Mouse (Mus musculus) limb, embryonic 13.5 days (tissue): Measurements from ENCODE around the gene Asic5. TPM values are rescaled to one million over a fixed set of nuclear protein-coding genes. Genes with fewer than 3 reads are reported as not detected.

ENCODE experiments used
- ATAC-seq: fragments of 200-750 bp; cut with Nextera tagmentation; 2 replicates; pipeline ENCODE4 v1.8.0; 2017; ENCODE audit warnings: low read depth, moderate number of reproducible peaks, moderate TSS enrichment; ENCODE audit not compliant: low FRiP score
- H3K27ac ChIP-seq: fragments of 300-500 bp; sonication (generic); 2 replicates; pipeline ENCODE4 v1.5.1; 2015; ENCODE audit warnings: inconsistent platforms, mild to moderate bottlenecking, moderate library complexity
- H3K27me3 ChIP-seq: fragments of 300-500 bp; sonication (generic); 2 replicates; pipeline ENCODE4 v1.6.1; 2015; ENCODE audit warnings: mild to moderate bottlenecking, inconsistent platforms
- H3K36me3 ChIP-seq: fragments of 300-500 bp; sonication (generic); 2 replicates; pipeline ENCODE4 v1.6.1; 2015; ENCODE audit warnings: inconsistent platforms, mild to moderate bottlenecking, moderate library complexity
- H3K4me1 ChIP-seq: fragments of 300-500 bp; sonication (generic); 2 replicates; pipeline ENCODE4 v1.6.1; 2015; ENCODE audit warnings: inconsistent platforms
- H3K4me2 ChIP-seq: fragments of 300-500 bp; sonication (generic); replicated peaks from 2 replicates; pipeline ENCODE4 v1.6.1; 2015; ENCODE audit warnings: inconsistent platforms, mild to moderate bottlenecking, moderate library complexity
- H3K4me3 ChIP-seq: fragments of 300-500 bp; sonication (generic); 2 replicates; pipeline ENCODE4 v1.5.1; 2015; ENCODE audit warnings: moderate library complexity, mild to moderate bottlenecking, inconsistent platforms
- H3K9ac ChIP-seq: fragments of 300-500 bp; sonication (generic); 2 replicates; pipeline ENCODE4 v1.6.1; 2015; ENCODE audit warnings: mild to moderate bottlenecking, inconsistent platforms
- H3K9me3 ChIP-seq: fragments of 300-500 bp; sonication (generic); 2 replicates; pipeline ENCODE4 v1.6.1; 2016; ENCODE audit warnings: inconsistent platforms
- WGBS: fragments of 180-500 bp; shearing (Covaris S2); methylation state at CpG from one replicate; pipeline ENCODE4 v1.1.7; 2015; 5-methylcytosine and 5-hydroxymethylcytosine counted together
- polyA plus RNA-seq: library from polyadenylated mRNA; unstranded; fragments of >200 nt; fragmentation: Nextera tagmentation; extraction: Ambion mirVana; gene quantifications from 2 replicates; pipeline ENCODE4 v1.2.1, GENCODE M21; 2015

Gene Asic5
- polyA plus RNA-seq, 1 experiment from 2014 or later: not detected

DNA sequence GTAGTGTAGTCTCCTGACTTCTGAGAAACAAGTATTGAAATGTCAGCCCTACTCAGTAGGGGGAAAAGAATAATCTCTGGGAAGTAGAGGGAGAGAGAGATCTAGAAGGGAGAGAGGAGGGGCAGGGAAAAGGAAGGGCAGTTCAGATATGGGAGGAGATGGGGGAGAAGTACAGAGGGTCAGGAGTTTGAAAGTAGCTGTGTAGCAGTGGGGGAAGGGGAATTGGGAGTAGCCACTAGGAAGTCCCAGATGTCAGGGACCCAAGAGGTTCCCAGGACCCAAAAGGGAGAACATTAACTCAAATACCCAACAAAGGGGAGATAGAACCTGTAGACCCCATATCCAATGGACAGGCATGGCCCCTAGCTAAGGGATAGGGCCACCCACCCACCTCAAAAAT lies 6.0 kb upstream of the Asic5 start, which contains the start of gene Tdo2:
Tdo2 (minus strand) TSS at position 101 of the 400 bp plus-strand sequence.
- Histone ChIP-seq H3K4me3 (no peak within 1 kb of the TSS), H3K9me3 (no peaks in the 10 kb centered on the region), H3K36me3 (no peaks in the 10 kb centered on the region), H3K4me2 (no peak within 1 kb of the TSS), H3K4me1 (0 out of 2 replicates have a peak, but pooled peaks cover 4% of the 10 kb centered on the region), H3K9ac (no peak within 1 kb of the TSS), H3K27me3 (no peaks in the 10 kb centered on the region), H3K27ac (no peak within 1 kb of the TSS)
- ATAC-seq: no peak

GRCm38 (mm10) chr3:81981576-81981975 lies 514 bp upstream of the Asic5 start:
- H3K36me3 ChIP-seq: no peaks in the 10 kb centered on the region
- H3K27me3 ChIP-seq: no peaks in the 10 kb centered on the region
- H3K9ac ChIP-seq: no peak overlapping the region
- no peak overlapping the region for H3K4me3 ChIP-seq
- no peak overlapping the region for H3K4me2 ChIP-seq
- H3K27ac ChIP-seq: no peak overlapping the region
- WGBS: 82% methylated on average over 5 of the region's 5 CpGs
- ATAC-seq: no peak
- H3K4me1 ChIP-seq: no peaks in the 10 kb centered on the region
- H3K9me3 ChIP-seq: no peaks in the 10 kb centered on the region

DNA sequence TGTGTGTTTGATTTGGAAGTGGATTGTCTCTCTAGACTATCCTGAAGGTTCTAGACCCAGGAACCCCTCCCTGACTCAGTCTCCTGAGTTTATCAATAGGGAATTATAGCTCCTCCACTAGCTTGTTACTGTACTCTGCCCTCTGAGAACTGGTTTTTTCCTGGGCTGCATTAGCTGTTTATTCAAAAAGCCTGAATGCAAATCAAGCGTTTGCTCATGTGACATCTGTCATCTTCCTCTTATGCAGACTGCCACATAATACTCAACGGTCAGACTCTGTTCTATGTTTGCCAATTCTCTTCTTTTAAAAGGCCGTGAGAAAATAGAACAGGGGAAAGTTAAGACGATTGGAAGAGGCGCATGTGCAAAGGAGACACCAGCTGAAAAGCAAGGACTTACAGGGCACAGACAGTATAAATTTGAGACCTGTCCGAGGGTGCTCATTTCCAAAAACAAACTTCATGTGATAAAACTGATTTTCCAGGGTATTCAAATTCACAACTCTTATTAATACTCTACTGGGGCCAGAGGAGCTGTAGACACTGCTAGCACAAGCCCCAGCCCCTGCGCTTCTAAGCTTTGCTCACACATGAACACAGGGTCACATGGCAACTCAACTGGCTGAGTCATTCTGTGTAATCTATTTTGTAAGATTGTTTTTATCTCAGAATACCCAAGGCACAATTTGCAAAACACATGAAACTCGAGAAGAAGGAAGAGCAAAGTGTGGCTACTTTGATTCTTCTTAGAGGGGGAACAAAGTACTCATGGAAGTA lies 1.2 kb downstream of the Asic5 start:
- 86% methylated on average over 8 of the region's 8 CpGs for WGBS
- Histone ChIP-seq H3K27me3 (no peaks in the 10 kb centered on the region), H3K9ac (no peak overlapping the region), H3K36me3 (no peaks in the 10 kb centered on the region), H3K4me2 (no peak overlapping the region), H3K4me1 (no peaks in the 10 kb centered on the region), H3K27ac (no peak overlapping the region), H3K9me3 (no peaks in the 10 kb centered on the region), H3K4me3 (no peak overlapping the region)
- ATAC-seq: no peak

DNA sequence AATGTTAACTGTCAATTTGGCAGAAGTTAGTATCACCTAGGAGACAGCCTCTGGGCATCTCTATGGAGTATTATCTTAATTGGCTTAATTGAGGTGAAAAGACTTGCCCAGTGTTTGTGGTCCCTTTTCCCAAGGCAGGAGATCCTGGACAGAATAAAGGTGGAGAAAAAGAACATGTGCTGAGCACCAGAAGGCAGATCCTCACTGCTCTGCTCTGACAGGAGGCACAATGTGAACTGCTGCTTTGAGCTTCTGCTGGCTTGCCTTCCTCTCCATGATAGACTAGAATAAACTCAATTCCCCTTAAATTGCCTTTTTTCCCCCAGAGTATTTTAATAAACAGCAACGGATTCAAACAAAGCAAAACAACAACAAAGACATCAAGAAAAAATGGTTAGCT lies 3.0 kb downstream of the Asic5 start:
- Histone ChIP-seq H3K4me1 (no peaks in the 10 kb centered on the region), H3K27me3 (no peaks in the 10 kb centered on the region), H3K27ac (no peak overlapping the region), H3K9ac (no peak overlapping the region), H3K9me3 (no peaks in the 10 kb centered on the region), H3K4me3 (no peak overlapping the region), H3K4me2 (no peak overlapping the region), H3K36me3 (no peaks in the 10 kb centered on the region)
- 63% methylated on average over 1 of the region's 1 CpGs for WGBS
- ATAC-seq: no peak

DNA sequence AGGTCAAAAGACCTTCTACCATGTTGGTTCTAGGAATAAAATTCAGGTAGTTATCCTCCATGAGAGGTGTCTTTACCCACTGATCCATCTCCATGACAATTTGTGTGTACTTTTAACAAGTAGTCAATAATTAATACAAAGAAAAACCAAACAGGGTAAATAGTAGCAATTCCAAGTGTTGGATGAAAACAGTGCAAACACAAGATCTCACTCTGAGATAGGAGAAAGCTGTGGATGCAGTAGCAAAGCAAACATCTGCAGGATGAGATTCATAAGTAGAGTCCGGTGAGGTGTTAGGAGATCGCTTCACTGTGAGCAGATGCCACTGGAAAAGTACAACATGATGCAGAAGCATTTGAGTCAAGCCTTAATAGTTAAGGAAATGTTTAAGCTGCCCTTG lies 4.0 kb downstream of the Asic5 start:
- no peaks in the 10 kb centered on the region for H3K27me3 ChIP-seq
- H3K4me3 ChIP-seq: no peak overlapping the region
- no peak overlapping the region for H3K9ac ChIP-seq
- ATAC-seq: no peak
- H3K9me3 ChIP-seq: no peaks in the 10 kb centered on the region
- no peak overlapping the region for H3K27ac ChIP-seq
- no peak overlapping the region for H3K4me2 ChIP-seq
- H3K4me1 ChIP-seq: no peaks in the 10 kb centered on the region
- WGBS: 94% methylated on average over 2 of the region's 2 CpGs
- no peaks in the 10 kb centered on the region for H3K36me3 ChIP-seq

DNA sequence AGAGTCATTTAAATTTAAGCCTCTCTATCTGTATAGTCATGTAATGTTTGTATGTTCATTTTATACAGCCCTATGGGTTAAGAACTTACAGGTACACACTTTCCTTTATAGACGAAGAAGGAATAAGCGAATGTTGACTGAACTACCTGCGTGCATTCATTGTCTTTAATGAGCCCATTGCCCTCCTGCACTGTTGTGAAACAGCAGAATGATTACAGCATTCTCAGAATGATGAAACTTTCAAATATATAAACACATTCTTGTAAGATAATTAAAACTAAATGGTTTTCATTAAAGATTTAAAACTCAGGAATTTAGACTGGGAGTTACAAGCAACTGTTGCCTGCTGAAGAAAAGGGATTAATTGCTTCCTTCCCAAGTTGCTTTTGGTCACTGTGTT lies 5.5 kb downstream of the Asic5 start:
- Histone ChIP-seq H3K4me2 (no peak overlapping the region), H3K27ac (no peak overlapping the region), H3K9me3 (no peaks in the 10 kb centered on the region), H3K4me3 (no peak overlapping the region), H3K27me3 (no peaks in the 10 kb centered on the region), H3K4me1 (no peaks in the 10 kb centered on the region), H3K9ac (no peak overlapping the region), H3K36me3 (no peaks in the 10 kb centered on the region)
- ATAC-seq: no peak
- WGBS: 82% methylated on average over 3 of the region's 3 CpGs

- no peaks in the 10 kb centered on the region for H3K4me1 ChIP-seq
- H3K36me3 ChIP-seq: no peaks in the 10 kb centered on the region
- no peak overlapping the region for H3K27ac ChIP-seq
- no peak overlapping the region for H3K9ac ChIP-seq
- no peaks in the 10 kb centered on the region for H3K9me3 ChIP-seq
- no peak overlapping the region for H3K4me2 ChIP-seq
- no peak for ATAC-seq
- no peak overlapping the region for H3K4me3 ChIP-seq
- H3K27me3 ChIP-seq: no peaks in the 10 kb centered on the region
- 47% methylated on average over 2 of the region's 2 CpGs for WGBS
Measured at GRCm38 (mm10) chr3:81989692-81990141, 7.6 kb downstream of the Asic5 start.

DNA sequence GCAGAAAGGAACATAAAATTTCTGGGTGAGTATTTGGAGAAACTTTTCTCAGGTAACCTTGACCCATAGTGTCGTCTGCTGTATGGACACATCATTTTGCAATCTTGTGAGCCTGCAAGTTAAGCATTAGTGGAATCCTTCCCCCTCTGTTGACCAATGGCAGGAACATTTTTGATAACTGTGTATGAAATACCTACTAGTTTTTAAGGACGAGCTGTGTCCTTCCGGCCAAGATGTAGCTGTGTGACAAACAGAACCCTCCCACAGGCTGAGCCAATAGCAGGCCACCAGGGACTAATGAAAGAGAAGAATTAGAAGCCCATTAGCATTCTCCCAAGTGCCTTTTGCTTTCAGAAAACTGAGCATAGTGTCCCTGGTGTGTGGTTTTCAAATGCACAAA lies 8.4 kb downstream of the Asic5 start:
- no peaks in the 10 kb centered on the region for H3K27me3 ChIP-seq
- no peaks in the 10 kb centered on the region for H3K9me3 ChIP-seq
- no peak overlapping the region for H3K27ac ChIP-seq
- no peak overlapping the region for H3K4me3 ChIP-seq
- ATAC-seq: no peak
- no peaks in the 10 kb centered on the region for H3K36me3 ChIP-seq
- H3K9ac ChIP-seq: no peak overlapping the region
- no peak overlapping the region for H3K4me2 ChIP-seq
- 48% methylated on average over 3 of the region's 3 CpGs for WGBS
- H3K4me1 ChIP-seq: no peaks in the 10 kb centered on the region

- Histone ChIP-seq H3K9ac (no peak overlapping the region), H3K36me3 (no peaks in the 10 kb centered on the region), H3K4me2 (no peak overlapping the region), H3K27me3 (no peaks in the 10 kb centered on the region), H3K27ac (no peak overlapping the region), H3K9me3 (no peaks in the 10 kb centered on the region), H3K4me1 (no peaks in the 10 kb centered on the region), H3K4me3 (no peak overlapping the region)
- ATAC-seq: no peak
- 44% methylated on average over 4 of the region's 4 CpGs for WGBS
Measured at GRCm38 (mm10) chr3:81995371-81995770, 13.3 kb downstream of the Asic5 start.

GRCm38 (mm10) chr3:81995988-81996387 lies 13.9 kb downstream of the Asic5 start:
- Histone ChIP-seq H3K4me3 (no peak overlapping the region), H3K9me3 (no peaks in the 10 kb centered on the region), H3K27ac (no peak overlapping the region), H3K4me2 (no peak overlapping the region), H3K4me1 (no peaks in the 10 kb centered on the region), H3K9ac (no peak overlapping the region), H3K27me3 (no peaks in the 10 kb centered on the region), H3K36me3 (no peaks in the 10 kb centered on the region)
- no peak for ATAC-seq
- 2% methylated on average over 1 of the region's 1 CpGs for WGBS

- Histone ChIP-seq H3K4me1 (no peaks in the 10 kb centered on the region), H3K9me3 (no peaks in the 10 kb centered on the region), H3K9ac (no peak overlapping the region), H3K4me2 (no peak overlapping the region), H3K4me3 (no peak overlapping the region), H3K27ac (no peak overlapping the region), H3K27me3 (no peaks in the 10 kb centered on the region), H3K36me3 (no peaks in the 10 kb centered on the region)
- no peak for ATAC-seq
- WGBS: 90% methylated on average over 1 of the region's 1 CpGs
Measured at GRCm38 (mm10) chr3:82007002-82007401, 24.9 kb downstream of the Asic5 start.

DNA sequence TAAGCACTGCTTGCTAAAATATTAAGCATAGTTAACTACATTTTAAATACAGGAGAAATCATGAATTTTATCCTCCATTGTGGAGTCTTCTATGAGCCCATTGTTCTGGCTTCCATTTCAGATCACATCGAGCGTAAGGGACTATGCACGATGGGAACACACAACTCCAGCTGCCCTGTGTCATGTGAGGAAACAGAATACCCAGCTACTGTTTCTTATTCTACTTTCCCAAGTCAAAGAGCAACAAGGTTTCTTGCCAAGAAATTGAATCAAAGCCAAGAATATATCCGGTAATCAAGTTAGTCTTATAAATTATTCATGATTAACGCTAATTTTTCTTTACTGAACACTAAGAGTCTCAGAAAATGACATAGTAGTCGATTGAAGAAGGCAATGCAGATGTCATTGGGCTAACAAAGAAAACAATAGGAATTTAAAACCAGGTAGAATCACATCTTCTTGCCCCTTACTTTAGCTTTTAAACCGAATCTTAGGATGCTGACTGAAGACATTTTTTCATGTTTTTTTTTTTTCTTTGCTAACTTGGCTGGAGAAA lies 32.1 kb downstream of the Asic5 start:
- H3K36me3 ChIP-seq: no peaks in the 10 kb centered on the region
- no peaks in the 10 kb centered on the region for H3K4me1 ChIP-seq
- 85% methylated on average over 7 of the region's 7 CpGs for WGBS

More for the DNA sequence above, 32.1 kb downstream of the Asic5 start:
- no peaks in the 10 kb centered on the region for H3K9me3 ChIP-seq
- H3K27me3 ChIP-seq: no peaks in the 10 kb centered on the region
- ATAC-seq: no peak
- H3K4me3 ChIP-seq: no peak overlapping the region
- no peak overlapping the region for H3K27ac ChIP-seq
- no peak overlapping the region for H3K9ac ChIP-seq
- H3K4me2 ChIP-seq: no peak overlapping the region
